Mouse (Mus musculus) forebrain, embryonic 14.5 days (tissue): ENCODE measurements around the gene Cpne6. TPM values are rescaled to one million over a fixed set of nuclear protein-coding genes. Genes with fewer than 3 reads are reported as not detected.

ENCODE experiments used
- ATAC-seq: fragments of 200-750 bp; cut with Nextera tagmentation; 2 replicates; pipeline ENCODE4 v1.8.0; 2017; ENCODE audit warnings: mild to moderate bottlenecking, moderate library complexity
- DNase-seq: peaks from one replicate; pipeline ENCODE4 v3.0.0-alpha.2; 2015; ENCODE audit warnings: low spot score
- H3K27ac ChIP-seq: fragments of 300-500 bp; sonication (generic); 2 replicates; pipeline ENCODE4 v1.5.1; 2014; ENCODE audit warnings: low read depth, mild to moderate bottlenecking, control low read depth, low read length, moderate library complexity
- H3K27me3 ChIP-seq: fragments of 300-500 bp; sonication (generic); replicated peaks from 2 replicates; pipeline ENCODE4 v1.6.1; 2014; ENCODE audit warnings: low read length, control low read depth, mixed read lengths; ENCODE audit not compliant: control insufficient read depth, insufficient read depth
- H3K36me3 ChIP-seq: fragments of 300-500 bp; sonication (generic); 2 replicates; pipeline ENCODE4 v1.6.1; 2014; ENCODE audit warnings: low read length, control low read depth; ENCODE audit not compliant: control insufficient read depth, insufficient read depth
- H3K4me1 ChIP-seq: fragments of 300-500 bp; sonication (generic); 2 replicates; pipeline ENCODE4 v1.6.1; 2014; ENCODE audit warnings: antibody characterized with exemption, low read length, control low read depth; ENCODE audit not compliant: control insufficient read depth, insufficient read depth
- H3K4me2 ChIP-seq: fragments of 300-500 bp; sonication (generic); 2 replicates; pipeline ENCODE4 v1.6.1; 2014; ENCODE audit warnings: mild to moderate bottlenecking, control low read depth, low read length
- H3K4me3 ChIP-seq: fragments of 300-500 bp; sonication (generic); 2 replicates; pipeline ENCODE4 v1.5.1; 2014; ENCODE audit warnings: low read depth, low read length, control low read depth
- H3K9ac ChIP-seq: fragments of 300-500 bp; sonication (generic); 2 replicates; pipeline ENCODE4 v1.6.1; 2014; ENCODE audit warnings: mild to moderate bottlenecking, low read length, control low read depth, moderate library complexity
- H3K9me3 ChIP-seq: fragments of 300-500 bp; sonication (generic); replicated peaks from 2 replicates; pipeline ENCODE4 v1.6.1; 2016; ENCODE audit warnings: low read length, control low read depth, mixed read lengths; ENCODE audit not compliant: control insufficient read depth
- WGBS: fragments of 180-500 bp; shearing (Covaris S2); extraction: QIAGEN DNeasy Blood & Tissue Kit; methylation state at CpG from one replicate; pipeline ENCODE4 v1.1.7; 2014; 5-methylcytosine and 5-hydroxymethylcytosine counted together
- polyA plus RNA-seq: library from polyadenylated mRNA; unstranded; fragments of >200 nt; fragmentation: Nextera tagmentation; extraction: Ambion mirVana; gene quantifications from 2 replicates; pipeline ENCODE4 v1.2.1, GENCODE M21; 2014

The Cpne6 gene
- polyA plus RNA-seq, 1 experiment from 2014 or later: 4.5 TPM

DNA sequence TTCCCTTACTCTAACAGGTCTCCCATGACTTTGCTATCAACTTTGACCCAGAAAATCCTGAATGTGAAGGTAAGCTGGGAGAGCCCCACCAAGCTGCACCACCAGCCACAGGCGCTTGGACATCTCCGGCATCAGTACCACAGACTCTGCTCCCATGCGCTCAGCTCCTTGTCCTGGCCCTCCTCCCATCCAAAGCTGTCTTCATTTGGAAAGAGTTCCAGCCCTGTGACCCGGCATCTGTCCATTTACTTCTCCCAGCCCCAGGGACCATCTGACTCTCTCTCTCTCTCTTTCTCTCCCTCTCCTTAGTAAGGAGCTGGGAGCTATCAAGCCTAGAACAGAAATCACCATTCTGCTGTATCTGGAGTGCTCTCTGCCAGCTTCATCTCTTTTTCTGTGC lies 5.6 kb downstream of the Cpne6 start:
- Histone ChIP-seq H3K9me3 (no peaks in the 10 kb centered on the region), H3K36me3 (no peaks in the 10 kb centered on the region), H3K4me2 (no peak overlapping the region), H3K9ac (no peak overlapping the region), H3K27ac (no peak overlapping the region), H3K4me3 (no peak overlapping the region), H3K4me1 (peaks cover 5% of the 10 kb centered on the region; the same call in 1 of the 2 replicates), H3K27me3 (no peaks in the 10 kb centered on the region)
- DNase-seq (no peak), ATAC-seq (no peak)
- WGBS: 90% methylated on average over 4 of the region's 4 CpGs

DNA sequence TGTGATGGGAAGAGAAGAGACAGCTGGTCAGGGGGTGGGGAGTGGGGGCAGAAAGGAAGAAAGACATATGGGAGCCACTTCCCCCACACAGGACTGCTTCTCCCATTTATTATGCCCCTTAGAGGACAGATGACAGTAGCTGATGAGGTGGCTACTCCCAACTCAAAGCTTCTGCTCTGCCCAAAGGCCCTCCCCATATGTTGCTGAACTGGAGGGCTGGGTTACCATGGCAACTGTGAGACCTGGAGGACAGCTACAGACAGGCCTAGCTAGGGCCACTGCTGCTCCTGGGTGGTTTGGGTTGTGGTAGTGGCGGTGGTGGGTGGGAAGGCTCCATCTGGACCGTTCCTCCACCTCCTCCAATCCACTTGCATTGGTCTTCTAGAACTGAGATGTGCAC lies 8.7 kb downstream of the Cpne6 start:
- Histone ChIP-seq H3K9ac (no peak overlapping the region), H3K36me3 (no peaks in the 10 kb centered on the region), H3K27ac (no peak overlapping the region), H3K4me2 (no peak overlapping the region), H3K4me3 (no peak overlapping the region), H3K27me3 (no peaks in the 10 kb centered on the region), H3K9me3 (no peaks in the 10 kb centered on the region), H3K4me1 (peaks cover 8% of the 10 kb centered on the region; the same call in 1 of the 2 replicates)
- DNase-seq: peak; percentile 58
- WGBS: 43% methylated on average over 2 of the region's 2 CpGs
- ATAC-seq: peak; percentile 33; the same call in 1 of the 2 replicates

GRCm38 (mm10) chr14:55519604-55520003 lies 9.4 kb downstream of the Cpne6 start:
- Histone ChIP-seq H3K4me2 (no peak overlapping the region), H3K4me1 (peaks cover 8% of the 10 kb centered on the region; the same call in 1 of the 2 replicates), H3K27me3 (no peaks in the 10 kb centered on the region), H3K4me3 (no peak overlapping the region), H3K27ac (no peak overlapping the region), H3K9ac (no peak overlapping the region), H3K36me3 (no peaks in the 10 kb centered on the region), H3K9me3 (no peaks in the 10 kb centered on the region)
- ATAC-seq (no peak), DNase-seq (no peak)
- 67% methylated on average over 4 of the region's 4 CpGs for WGBS

DNA sequence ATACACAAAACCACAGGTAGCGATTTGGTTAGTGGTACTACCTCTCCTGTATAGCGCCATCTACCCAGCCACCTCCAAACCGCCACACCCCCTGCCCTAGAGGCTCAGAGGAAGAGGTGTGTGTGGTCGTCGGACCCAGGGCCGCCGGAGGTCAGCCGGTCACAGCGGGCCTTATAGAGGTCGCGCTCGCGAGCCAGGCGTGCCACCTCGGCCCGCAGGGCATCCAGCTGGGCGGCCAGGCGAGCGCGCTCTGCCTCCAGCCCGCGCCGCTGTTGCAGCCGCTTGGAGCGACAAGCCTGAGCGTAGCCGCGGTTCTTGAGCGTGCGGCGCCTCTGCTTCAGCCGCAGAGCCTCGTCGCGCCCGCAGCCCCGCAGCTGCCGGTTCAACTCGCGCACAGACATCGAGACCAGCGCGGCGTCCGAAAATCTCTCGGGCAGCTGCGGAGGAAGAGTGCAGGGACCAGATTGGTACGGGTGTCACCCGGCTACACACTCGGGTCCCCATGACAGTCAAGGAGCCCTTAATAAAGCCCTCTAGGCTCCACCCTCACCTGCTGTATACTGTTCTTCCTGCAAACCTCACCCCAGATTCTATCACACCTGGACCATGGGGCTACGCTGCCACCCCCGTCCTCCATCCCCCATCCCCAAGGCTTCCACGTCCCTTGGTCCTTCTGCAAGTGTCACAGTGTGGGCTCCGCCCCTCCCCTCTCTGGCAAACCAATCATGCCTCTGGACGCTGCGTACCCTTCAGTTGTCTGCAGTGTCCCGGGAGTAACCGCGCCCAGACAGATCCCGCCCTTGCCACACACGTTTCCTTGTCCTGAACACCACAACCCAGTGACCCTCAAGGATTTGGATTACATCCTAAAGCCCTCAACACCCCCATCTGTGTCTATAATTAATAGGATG lies 10.5 kb downstream of the Cpne6 start:
- H3K4me2 ChIP-seq: peak overlapping the region; percentile 96

DNA sequence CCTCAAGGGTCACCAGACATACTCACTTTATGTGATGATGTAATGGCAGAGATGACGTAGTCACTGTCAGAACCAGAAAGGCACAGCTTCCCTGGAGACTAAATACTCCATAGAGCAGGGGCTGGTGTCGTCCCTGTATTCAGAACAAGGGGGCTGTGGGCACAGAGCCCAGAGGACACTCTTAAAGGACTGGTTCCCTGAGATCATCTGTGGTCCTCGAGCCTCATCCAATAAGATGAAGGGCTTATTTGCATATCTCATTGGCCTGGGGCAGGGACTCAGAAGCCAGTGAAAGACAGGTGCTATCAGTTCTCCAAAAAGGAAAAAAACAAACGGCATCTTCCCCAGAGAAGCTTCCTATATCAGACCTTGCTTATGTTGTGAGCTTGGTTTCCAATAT lies 13.8 kb downstream of the Cpne6 start:
- ATAC-seq (no peak), DNase-seq (no peak)
- H3K9me3 ChIP-seq: no peaks in the 10 kb centered on the region
- peaks cover 6% of the 10 kb centered on the region; the same call in 1 of the 2 replicates for H3K4me1 ChIP-seq
- H3K4me2 ChIP-seq: no peak overlapping the region
- H3K4me3 ChIP-seq: no peak overlapping the region
- H3K27me3 ChIP-seq: no peaks in the 10 kb centered on the region
- H3K27ac ChIP-seq: no peak overlapping the region
- no peak overlapping the region for H3K9ac ChIP-seq
- H3K36me3 ChIP-seq: no peaks in the 10 kb centered on the region
- 49% methylated on average over 4 of the region's 4 CpGs for WGBS

More for the DNA sequence above, 10.5 kb downstream of the Cpne6 start:
- peak overlapping the region; percentile 47 for H3K4me3 ChIP-seq
- H3K27me3 ChIP-seq: no peaks in the 10 kb centered on the region
- H3K4me1 ChIP-seq: peaks cover 8% of the 10 kb centered on the region; the same call in 1 of the 2 replicates
- H3K9ac ChIP-seq: peak overlapping the region; percentile 66
- ATAC-seq (peak; percentile 81), DNase-seq (peak; percentile 64)
- under 1% methylated on average over 61 of the region's 61 CpGs for WGBS
- H3K36me3 ChIP-seq: no peaks in the 10 kb centered on the region
- H3K9me3 ChIP-seq: no peaks in the 10 kb centered on the region
- H3K27ac ChIP-seq: no peak overlapping the region

DNA sequence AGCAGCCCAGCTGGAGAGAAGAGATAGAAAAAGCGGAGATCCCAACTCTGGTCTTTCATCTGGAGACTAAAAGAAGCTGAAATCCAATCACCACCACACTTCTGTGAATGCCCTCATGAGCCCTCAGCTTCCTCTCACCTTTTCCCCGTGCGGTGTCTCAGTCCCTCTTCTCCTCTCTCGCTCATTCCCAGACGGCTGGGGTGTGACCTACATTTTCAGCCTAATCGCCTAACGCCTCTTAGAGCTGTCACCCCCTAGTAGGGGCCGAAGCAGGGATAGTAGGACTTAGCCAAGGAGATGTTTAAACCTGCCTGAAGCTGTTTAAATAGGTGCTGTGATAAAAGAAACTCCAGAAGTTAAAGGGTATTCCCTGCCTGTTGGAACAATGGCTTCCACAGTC lies 14.5 kb downstream of the Cpne6 start, which contains the start of gene Nrl:
Gene Nrl, minus strand, starts transcription at position 197 of the 400 bp plus-strand sequence.
- Histone ChIP-seq H3K4me3 (no peak within 1 kb of the TSS), H3K4me2 (no peak within 1 kb of the TSS), H3K27me3 (no peaks in the 10 kb centered on the region), H3K4me1 (peaks cover 4% of the 10 kb centered on the region; the same call in 1 of the 2 replicates), H3K36me3 (no peaks in the 10 kb centered on the region), H3K27ac (no peak within 1 kb of the TSS), H3K9me3 (no peaks in the 10 kb centered on the region), H3K9ac (no peak within 1 kb of the TSS)
- 46% methylated on average over 8 of the region's 8 CpGs for WGBS
- DNase-seq (no peak), ATAC-seq (no peak)

GRCm38 (mm10) chr14:55526674-55527073 lies 16.4 kb downstream of the Cpne6 start:
- H3K4me3 ChIP-seq: no peak overlapping the region
- H3K27ac ChIP-seq: no peak overlapping the region
- H3K9ac ChIP-seq: no peak overlapping the region
- 85% methylated on average over 2 of the region's 2 CpGs for WGBS
- H3K27me3 ChIP-seq: 0 out of 2 replicates have a peak, but pooled peaks cover 2% of the 10 kb centered on the region
- DNase-seq (no peak), ATAC-seq (no peak)
- H3K9me3 ChIP-seq: no peaks in the 10 kb centered on the region
- H3K36me3 ChIP-seq: no peaks in the 10 kb centered on the region
- no peak overlapping the region for H3K4me2 ChIP-seq
- no peaks in the 10 kb centered on the region for H3K4me1 ChIP-seq

DNA sequence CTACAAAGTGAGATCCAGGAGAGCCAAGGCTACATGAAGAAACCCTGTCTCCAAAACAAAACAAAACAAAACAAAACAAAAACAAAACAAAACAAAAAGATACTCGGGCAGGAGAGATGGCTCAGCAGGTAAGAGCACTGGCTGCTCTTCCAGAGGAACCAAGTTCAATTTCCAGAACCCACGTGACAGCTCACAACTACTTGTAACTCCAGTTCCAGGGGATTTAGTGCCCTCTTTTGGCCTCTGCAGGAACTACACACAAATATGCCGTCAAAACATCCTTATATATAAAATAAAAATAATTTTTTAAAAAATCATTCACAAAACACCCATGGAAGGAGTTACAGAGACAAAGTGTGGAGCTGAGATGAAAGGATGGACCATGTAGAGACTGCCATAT lies 17.7 kb downstream of the Cpne6 start:
- Histone ChIP-seq H3K36me3 (no peaks in the 10 kb centered on the region), H3K4me1 (no peaks in the 10 kb centered on the region), H3K27me3 (0 out of 2 replicates have a peak, but pooled peaks cover 2% of the 10 kb centered on the region), H3K9ac (no peak overlapping the region), H3K27ac (no peak overlapping the region), H3K9me3 (no peaks in the 10 kb centered on the region), H3K4me2 (no peak overlapping the region), H3K4me3 (no peak overlapping the region)
- ATAC-seq (no peak), DNase-seq (peak; percentile 64)
- 23% methylated on average over 3 of the region's 3 CpGs for WGBS
